Mouse (Mus musculus) thymus, adult 2 months (tissue): Measurements from ENCODE around the gene Vps50.

Experiments
- CTCF ChIP-seq: fragments of 200-500 bp; IDR thresholded peaks from 2 replicates; pipeline ENCODE4 v1.5.1; 2012; ENCODE audit warnings: mild to moderate bottlenecking, control low read depth, low read length, moderate library complexity, borderline replicate concordance; ENCODE audit not compliant: control insufficient read depth, poor library complexity, insufficient read depth; ENCODE audit errors: extremely low read depth
- POLR2A ChIP-seq: fragments of 200-500 bp; IDR thresholded peaks from 2 replicates; pipeline ENCODE4 v1.6.1; 2012; ENCODE audit warnings: mild to moderate bottlenecking, low read length, control low read depth, moderate library complexity; ENCODE audit not compliant: control insufficient read depth, poor library complexity, insufficient read depth; ENCODE audit errors: extremely low read depth

DNA sequence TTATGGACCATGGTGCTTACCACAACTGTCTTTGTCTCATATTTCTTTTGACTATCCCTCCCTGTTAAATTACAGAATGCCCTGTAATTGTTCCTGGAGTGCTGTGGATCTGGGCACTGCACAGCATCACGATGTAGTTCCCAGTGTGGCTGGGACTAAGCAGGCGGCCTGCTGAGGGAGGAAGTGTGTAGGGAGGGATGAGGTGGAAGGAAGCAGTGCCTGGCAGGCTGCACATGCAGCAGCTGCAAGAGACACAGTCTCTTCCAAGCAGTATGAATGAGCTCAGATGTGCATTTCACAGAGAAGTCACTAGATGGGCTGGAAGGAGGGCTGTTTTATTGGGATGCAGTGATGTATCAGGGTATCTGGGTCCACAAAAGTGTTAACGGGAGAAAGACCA, 14.4 kb downstream of the Vps50 start:
- TF ChIP-seq CTCF (no peak), POLR2A (no peak)
